Mouse (Mus musculus) gastrocnemius, postnatal 10 days (tissue): ENCODE data around the gene Tep1. TPM values are rescaled to one million over a fixed set of nuclear protein-coding genes. Genes with fewer than 3 reads are reported as not detected.
"Not testable (repeated sequence)": the region's sequence is repeated elsewhere in the genome, so short reads cannot be mapped to it uniquely, and the experiment has no call there.

Experiments
- DNase-seq: peaks from one replicate; pipeline ENCODE4 v3.0.0; 2021; ENCODE audit warnings: mixed read lengths
- total RNA-seq, 2 experiments: library from RNA; stranded (reverse); gene quantifications; 2 replicates each; pipeline ENCODE4 v1.2.3; 2021

The Tep1 gene
- total RNA-seq, 2 experiments from 2014 or later, result 9.6 to 11.1 TPM

DNA sequence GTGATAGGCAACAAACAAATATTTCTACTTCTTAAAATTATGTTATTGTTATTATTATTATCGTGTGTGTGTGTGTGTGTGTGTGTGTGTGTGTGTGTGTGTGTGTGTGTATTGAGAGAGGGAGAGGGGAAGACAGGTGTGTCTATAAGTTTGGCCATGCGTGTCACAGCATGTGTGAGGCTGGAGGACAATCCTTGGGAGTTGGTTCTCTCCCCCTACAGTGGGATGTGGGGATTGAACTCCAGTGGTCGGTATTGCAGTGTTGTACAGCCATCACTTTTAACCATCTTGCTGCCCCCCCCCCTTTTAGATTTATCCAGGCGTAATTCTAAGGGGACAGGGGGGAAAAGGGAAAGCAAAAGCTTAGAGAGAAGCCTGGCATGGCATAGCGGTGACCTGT lies 1.7 kb downstream of the Tep1 start:
- no peak for DNase-seq

DNA sequence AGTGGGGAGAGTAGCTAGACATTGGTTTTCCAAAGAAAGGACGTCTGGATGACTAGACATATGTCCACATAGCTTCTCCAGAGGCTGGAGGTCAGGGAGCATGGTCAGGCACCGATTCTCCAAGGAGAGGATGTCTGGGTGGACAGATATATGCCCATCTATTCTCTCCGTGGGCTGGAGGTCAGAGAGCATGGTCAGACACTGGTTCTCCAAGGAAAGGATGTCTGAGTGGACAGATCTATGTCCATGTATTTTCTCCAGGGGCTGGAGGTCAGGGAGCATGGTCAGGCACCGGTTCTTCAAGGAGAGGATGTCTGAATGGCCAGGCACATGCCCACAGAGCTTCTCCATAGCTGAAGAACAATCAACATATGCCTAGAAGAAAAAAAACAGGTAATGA lies 2.1 kb downstream of the Tep1 start:
- DNase-seq, result no peak

DNA sequence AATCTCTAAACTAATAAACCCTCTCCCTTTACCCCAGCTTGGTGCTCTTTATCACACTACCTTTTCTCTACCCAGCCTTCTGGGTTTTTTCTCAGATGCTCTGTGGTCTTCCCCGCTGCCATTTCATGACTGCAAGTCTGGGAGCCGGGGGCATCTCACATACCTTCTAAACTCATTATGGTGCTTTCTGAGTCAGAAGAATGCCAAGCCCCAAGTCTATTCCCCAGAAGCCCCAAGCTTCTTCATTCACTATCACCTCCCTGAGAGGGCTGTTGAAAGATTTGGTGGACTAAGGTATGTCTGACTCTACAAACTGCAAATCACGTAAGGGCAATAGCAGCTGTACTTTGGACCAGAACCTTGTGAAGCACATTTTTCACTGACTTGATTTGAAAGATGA lies 3.4 kb downstream of the Tep1 start:
- DNase-seq, result no peak

DNA sequence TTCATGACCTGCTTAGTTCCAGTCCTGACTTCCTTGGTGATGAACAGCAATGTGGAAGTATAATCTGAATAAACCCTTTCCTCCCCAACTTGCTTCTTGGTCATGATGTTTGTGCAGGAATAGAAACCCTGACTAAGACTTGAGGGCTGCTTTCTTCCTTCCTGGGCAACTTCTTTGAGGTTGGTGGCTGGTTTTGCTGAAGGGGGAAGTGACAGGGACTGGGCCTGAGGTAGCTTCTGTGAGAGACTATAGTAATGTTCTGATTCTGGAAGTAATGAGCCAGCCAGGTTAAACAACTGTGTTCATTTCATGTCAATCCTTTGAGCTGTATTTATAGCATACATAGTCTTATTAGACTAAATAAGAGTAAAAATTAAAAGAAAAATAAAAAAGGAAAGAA lies 5.4 kb downstream of the Tep1 start:
- not testable (repeated sequence) for DNase-seq

DNA sequence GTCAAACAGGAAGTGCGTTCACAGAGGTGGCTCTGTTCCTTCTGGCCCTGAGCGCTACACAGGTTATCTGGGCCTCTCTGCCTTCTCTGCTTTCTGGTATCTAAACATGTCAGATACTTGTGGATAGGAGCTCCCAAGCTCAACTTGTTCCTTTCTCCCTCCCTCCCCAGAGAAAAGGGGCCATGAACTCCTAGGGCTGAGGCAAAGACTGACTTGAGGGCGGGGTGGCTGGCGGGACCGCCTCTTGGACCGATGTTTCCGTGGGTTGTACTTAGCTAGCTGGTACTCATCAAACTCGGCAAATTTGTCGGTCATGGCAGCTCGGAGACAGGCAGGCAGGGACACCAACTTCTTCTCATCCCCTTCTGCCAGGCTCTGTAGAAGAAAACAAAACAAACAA lies 7.7 kb downstream of the Tep1 start:
- DNase-seq, result no peak

DNA sequence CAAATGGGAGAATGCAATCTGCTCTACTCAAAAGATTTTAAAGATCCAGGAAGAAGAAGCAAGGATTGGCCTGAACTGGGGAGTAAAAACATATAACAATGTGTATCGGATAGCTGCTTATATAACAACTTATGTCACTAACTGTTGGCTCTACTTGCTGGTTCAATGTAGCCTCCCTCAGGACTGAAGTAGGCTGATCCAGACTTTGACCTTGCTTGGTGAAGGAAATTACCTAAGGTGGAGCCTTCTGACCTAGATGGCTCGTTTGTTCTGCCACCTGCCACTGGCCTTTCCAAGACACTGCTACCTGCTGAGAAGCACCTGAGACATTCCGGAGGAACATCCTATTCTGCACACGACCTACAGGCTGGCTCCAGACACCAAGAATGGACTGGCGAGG lies 14.6 kb downstream of the Tep1 start:
- no peak for DNase-seq

DNA sequence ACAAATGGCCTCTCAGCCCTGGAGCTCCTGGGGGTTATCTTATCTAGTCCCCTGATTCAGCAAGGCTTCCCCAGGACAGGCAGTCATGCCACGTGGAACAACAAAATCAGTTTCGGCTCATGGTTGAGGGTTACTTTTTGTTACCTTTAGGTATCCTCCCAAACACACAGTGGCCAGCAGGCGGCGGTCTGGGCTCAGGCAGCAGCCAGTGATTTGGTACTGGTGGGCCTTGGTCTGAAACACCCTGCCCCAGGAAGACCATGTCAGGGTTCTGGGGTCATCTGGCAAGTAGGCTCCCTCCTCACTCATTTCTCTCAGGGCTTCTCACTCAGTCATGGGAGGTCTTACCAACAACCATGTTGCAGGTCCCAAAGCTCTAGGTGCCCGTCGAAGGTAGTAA lies 33.1 kb downstream of the Tep1 start:
- no peak for DNase-seq

DNA sequence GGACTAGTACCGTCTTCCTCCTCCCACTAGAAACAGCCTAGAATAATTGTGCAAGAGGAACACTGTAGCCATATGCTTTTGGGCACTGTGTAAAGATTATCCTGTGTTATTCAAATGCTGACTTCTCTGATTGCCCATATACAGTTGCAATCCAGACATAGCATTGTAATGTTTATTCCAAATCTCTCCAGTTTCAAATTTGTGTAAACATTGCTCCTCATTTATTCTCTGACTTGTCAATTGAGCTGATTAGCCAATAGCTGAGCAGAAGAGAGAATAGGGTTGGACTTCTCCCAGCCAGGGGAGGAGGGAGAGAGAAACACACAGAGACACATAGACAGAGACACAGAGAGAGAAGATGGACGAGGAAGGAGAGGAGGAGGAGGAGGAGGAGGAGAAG lies 35.9 kb downstream of the Tep1 start:
- DNase-seq, result no peak

DNA sequence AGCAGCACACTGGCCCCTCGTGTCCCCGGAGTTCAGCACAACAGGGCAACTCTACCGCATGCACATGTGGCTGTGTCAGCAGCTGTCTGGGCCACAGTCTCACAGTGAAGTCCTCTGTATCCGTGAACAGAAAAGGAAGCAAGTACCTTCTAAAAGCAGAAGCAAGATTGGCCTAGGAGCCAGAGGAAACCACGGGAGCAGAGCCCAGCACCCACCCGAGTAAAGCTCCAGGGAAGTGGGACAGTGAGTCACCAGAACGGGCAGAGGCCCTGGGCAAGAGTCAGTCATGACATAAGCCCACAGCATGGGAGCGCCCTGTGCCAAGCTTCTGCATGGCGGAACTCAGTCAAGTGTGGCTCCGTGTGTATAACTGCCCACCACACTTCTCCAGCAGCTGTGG lies 36.4 kb downstream of the Tep1 start:
- DNase-seq, result no peak

DNA sequence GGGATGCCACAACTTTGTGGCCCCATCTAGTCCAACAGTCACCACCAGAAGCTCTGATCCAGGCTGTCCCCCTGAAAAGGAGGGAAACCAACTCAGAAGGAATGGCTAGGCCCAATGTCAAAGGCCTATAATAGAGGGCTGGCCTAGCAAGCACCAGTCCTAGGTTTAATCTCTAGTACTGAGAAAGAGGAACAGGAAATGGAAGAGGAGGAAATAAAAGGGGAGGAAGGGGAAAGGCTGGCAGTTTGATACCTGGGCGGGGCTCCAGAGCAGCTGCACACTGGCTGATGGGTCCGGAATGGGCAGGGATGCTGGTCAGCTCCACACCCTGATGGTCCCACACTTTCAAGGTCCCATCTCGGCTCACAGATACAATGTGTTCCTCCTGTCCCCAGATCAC lies 40.5 kb downstream of the Tep1 start:
- no peak for DNase-seq

DNA sequence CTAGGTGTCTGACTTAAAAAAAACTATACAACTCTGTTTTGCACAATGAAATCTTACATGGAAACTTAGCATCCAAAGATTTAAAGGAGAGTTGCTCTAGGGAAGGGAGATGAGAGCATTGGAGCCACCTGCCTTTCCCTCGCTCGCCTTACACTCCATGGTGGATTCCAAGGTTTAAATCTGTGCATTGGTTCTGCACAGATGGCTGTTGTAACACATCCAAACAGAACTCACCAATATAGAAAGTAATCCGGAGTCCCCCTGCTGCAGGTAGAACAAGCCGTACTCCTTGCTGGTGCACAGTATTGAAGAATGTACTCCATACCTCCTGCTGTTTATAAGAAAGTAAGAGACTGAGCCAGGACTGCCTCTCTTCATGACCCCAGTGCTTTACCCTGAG lies 43.8 kb downstream of the Tep1 start:
- DNase-seq, result no peak

DNA sequence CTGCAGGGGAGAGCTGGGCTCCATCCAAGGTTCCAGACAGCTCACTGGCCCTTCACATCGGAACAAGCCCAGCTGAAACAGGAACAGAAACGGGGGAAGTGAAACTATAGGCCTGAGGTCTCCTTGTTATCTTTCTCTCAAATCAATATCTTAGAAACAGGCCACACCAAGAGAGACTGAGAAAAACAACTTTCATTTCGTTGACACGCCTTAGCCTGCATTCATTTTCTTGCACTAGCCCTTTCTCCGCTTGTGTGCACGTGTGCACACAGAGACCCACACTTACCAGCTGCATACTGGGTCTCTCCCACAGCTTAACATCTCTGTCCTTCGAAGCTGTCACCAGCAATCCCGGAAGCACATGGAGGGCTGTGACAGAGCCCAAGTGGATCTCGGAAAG lies 46.1 kb downstream of the Tep1 start:
- DNase-seq, result no peak

DNA sequence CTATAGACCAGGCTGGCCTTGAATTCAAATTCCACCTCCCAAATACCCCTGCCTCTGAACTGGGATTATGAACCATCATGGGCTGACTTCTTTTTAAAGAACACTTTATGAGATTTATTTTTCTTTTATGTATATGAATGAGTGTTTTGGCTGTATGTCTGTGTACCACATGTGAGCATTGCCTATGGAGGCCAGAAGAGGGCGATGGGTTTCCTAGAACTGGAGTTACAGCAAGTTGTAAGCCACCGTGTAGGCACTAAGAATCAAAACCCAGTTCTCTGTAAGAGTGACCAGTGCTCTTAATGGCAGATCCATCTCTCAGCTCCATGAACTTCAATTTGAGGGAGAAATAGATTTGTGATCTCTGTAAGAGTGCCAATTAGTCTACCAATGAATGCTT lies 47.1 kb downstream of the Tep1 start:
- DNase-seq, result no peak

DNA sequence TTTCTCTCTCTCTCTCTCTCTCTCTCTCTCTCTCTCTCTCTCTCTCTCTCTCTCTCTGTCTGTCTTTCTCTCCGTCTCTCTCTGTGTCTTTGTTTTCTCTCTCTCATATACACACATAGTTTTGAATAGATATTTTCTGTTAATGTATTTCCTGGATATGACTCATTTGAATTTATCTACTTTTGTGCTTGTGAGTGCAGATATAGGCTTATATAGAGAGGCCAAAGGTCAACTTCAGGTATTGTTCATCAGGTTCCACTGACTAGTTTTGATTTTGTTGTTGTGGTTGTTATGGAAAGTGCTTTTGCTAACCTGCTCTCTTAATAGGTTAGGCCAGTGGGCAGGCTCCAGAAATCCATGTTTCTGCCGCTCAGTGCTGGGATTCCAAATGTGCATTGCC lies 57.3 kb downstream of the Tep1 start:
- no peak for DNase-seq

DNA sequence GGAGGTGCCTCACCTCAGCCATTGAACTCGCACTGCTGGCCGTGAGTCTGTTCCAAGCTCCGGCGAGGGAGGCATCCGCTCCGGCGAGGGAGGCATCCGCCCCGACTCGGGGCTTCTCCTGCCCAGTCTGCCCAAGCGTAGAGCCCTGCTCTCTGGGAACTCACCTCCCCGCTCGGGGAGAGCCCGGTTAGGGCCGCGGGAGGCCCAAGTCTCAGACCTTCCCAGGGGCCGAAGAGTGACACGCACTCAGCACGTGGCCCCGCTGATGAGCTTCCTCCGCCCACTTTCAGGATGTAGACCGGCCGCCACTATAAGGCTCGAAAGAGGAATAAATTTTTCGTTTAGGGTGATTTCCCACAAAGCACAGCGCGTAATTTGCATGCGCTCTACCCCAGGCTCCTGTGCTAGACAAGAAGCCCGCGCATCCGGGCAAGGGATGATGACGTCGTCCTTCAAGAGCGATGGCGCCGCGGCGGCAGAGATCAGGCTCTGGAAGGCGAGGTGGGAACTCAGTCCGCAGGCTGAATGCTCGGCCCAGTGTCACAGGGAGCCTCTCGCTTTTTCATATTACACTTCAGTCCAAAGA lies 62.8 kb downstream of the Tep1 start, which contains the start of the genes Ccnb1ip1 and Parp2:
Gene Ccnb1ip1 (minus strand): TSS at position 246 of the 586 bp plus-strand sequence.
Gene Parp2 (plus strand): TSS at position 355 of the 586 bp plus-strand sequence.
- peak; percentile 87 for DNase-seq

DNA sequence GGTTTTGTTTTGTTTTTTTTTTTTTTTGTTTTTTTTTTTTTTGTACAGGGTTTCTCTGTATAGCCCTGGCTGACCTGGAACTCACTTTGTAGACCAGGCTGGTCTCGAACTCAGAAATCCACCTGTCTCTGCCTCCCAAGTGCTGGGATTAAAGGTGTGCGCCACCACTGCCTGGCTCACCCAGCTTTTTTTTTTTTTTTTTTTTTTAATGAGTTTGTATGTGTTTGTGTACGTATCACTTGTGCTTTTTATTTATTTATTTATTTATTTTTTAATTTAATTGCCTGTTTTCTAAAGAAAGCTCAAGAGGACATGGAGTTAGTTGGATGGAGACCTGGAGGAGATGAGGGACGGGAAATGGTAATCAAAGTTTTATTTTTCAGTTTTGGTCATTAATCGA lies 63.9 kb downstream of the Tep1 start:
- DNase-seq, result not testable (repeated sequence)

DNA sequence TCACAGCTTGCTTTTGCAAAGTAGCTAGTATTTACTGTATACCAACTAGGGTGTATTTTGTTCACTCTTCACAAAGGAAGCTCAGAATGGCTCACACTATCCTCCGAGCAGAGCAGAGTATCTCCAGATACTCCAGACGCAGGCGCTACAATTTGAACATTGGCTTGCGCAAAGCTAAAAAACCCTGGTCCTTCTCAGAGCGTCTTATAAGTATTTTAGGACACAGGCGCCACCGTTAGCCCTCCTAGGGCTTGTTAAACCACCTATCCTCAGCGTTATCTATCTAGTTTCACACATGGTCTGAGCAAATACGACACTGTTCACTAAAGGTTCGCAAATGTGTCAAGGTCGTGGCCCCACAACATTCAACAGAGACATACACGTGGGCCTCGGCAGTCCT lies 65.7 kb downstream of the Tep1 start:
- no peak for DNase-seq

DNA sequence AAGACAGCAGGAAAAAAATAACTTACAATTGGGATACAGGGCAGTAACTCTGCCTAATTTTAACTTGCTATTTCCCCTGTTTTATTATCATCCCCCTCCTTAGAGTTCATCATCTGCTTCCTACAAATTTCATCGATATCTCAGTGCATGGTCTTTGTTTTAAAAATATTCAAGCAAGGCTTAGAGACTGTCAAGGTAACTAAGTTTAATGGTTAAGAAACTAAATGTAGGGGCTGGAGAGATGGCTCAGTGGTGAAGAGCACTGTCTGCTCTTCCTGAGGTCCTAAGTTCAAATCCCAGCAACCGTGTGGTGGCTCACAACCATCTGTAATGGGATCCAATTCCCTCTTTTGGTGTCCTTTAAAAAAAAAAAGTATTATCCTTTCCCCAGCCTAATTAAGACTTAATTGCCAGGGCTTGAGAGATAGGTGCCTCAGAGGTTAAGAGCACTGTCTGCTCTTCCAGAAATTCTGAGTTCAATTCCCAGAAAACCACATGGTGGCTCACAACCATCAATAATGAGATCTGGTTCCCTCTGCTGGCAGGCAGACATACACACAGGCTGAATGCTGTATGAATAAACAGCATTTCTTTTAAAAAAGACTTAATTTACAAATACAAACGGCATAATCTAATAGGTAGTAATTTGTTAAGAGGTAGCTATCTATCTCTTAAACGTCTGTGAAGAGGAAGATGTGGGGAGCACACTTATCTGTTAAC lies 67.4 kb downstream of the Tep1 start:
- no peak for DNase-seq

DNA sequence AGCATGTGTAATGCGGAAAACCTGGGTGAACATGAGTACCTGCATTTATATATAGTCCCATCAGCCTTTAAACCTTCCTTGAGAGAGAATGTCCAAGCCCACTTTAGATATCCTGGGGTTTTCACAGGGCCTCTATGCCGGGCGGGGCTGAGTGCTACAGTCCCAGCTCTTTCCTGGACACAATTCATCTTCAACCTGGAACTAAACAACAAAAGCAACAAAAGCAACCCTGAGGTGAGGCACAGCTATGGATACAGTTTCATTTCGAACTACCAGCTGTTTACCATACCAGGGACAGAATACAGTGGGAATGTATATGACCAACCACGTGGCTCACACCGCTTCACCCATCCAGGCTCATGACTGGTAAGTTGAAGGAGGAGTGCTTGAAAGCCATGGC lies 67.9 kb downstream of the Tep1 start:
- DNase-seq, result no peak

DNA sequence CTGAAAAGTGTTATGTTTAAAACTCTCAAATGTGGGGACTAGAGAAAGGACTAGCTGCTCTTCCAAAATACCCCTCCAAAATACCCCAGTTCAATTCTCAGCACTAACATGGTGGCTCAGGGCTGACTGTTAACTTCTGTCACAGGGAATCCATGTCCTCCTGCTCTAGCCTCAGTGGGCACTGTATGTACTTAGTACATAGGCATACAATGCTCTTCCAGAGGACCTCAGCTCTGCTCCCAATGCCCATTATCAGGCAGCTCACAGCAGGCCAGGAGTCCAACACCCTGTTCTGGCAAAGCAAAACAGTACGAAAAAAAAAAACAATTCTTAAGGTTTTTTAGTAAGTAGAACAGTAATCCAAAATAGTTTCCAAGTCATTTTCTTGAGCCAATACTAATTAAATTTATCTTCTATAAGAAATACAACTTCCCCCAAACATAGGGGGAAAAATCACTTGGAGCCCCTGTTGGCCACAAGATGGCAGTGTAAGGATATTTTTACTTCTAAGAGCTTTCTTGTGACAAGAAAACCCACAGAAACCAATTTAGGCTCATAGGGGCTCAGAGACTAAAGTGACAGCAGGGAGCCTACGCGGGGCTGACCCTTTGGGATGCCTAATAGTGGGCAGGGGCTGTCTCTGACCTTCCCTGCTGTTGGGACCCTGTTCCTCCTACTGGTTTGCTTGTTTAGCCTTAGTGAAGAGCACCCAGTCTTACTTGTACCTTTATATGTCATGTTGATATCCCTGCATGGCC lies 70.7 kb downstream of the Tep1 start:
- no peak for DNase-seq

DNA sequence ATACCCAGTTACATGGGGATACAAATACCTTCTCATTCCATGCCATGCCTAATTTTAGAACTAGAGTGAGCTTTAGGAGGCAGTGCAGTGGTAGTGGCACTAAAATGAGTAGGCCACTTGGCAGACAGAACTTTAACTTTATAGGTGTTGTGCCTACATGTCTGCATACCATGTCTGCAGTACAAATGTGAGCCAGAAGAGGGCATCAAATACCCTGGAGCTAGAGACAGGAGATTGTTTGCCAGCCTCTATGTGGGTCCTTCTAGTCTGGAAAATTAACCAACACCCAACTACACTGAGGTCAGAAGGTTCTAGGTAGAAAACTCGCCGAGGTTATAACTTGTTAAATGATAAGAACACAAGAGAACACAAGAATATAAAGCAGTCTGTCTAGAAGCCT lies 71.8 kb downstream of the Tep1 start:
- no peak for DNase-seq

DNA sequence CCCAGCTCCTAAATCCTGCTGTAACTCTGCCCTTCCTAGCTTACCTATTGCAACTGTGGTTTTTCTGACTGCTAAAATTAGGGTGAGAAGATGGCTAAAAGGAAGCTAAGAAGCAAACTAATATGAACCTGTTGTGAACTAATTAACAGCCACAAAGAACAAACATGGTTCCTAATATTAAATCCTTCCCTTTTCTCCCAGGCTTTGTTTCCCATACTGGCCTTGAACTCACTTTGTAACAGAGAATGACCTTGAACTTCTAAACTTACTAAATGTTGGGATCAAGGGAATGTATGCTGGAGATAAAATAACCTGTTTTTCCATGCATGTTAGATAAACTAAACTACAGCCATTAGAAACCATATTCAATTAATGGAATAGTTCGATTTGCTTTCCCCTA lies 73.9 kb downstream of the Tep1 start:
- DNase-seq, result no peak

DNA sequence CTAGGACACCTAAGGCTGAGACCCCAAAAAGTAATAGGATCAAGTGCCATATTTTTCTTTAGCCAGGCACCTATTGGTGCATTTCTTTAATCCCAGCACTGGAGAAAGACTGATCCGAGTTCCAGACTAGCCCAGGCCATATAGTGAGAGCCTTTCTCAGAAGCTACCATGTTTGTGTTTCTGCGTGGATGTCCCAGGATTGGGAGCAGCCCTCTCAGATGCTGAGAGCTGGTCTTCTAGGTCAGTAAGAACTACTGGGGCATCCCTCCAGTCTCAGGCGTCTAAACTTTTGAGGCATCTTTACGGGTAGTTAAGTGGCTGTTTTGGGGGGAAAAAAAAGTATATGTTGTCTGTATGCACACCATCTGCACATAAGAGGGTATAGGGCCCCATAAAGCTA lies 74.4 kb downstream of the Tep1 start:
- no peak for DNase-seq
